Mouse (Mus musculus) stomach, embryonic 14.5 days (tissue): ENCODE measurements around the gene Fam102a. TPM values are rescaled to one million over a fixed set of nuclear protein-coding genes. Genes with fewer than 3 reads are reported as not detected.

Experiments
- ATAC-seq: fragments of 200-750 bp; cut with Nextera tagmentation; 2 replicates; pipeline ENCODE4 v1.8.0; 2017; ENCODE audit warnings: low read depth, moderate TSS enrichment; ENCODE audit not compliant: insufficient number of reproducible peaks, insufficient read depth, low FRiP score
- H3K27ac ChIP-seq: fragments of 300-500 bp; sonication (generic); 2 replicates; pipeline ENCODE4 v1.5.1; 2014; ENCODE audit warnings: mild to moderate bottlenecking, low read length, moderate library complexity, mixed read lengths
- H3K27me3 ChIP-seq: fragments of 300-500 bp; sonication (generic); 2 replicates; pipeline ENCODE4 v1.6.1; 2014; ENCODE audit warnings: low read length, control low read depth, mixed read lengths; ENCODE audit not compliant: control insufficient read depth, insufficient read depth
- H3K36me3 ChIP-seq: fragments of 300-500 bp; sonication (generic); 2 replicates; pipeline ENCODE4 v1.6.1; 2014; ENCODE audit warnings: mild to moderate bottlenecking, control low read depth, low read length, moderate library complexity, mixed read lengths; ENCODE audit not compliant: control insufficient read depth, insufficient read depth
- H3K4me1 ChIP-seq: fragments of 300-500 bp; sonication (generic); 2 replicates; pipeline ENCODE4 v1.6.1; 2014; ENCODE audit warnings: low read length, control low read depth, mixed read lengths; ENCODE audit not compliant: control insufficient read depth, insufficient read depth
- H3K4me2 ChIP-seq: fragments of 300-500 bp; sonication (generic); replicated peaks from 2 replicates; pipeline ENCODE4 v1.6.1; 2014; ENCODE audit warnings: low read depth, low read length, control low read depth
- H3K4me3 ChIP-seq: fragments of 300-500 bp; sonication (generic); 2 replicates; pipeline ENCODE4 v1.5.1; 2014; ENCODE audit warnings: low read depth, low read length, control low read depth
- H3K9ac ChIP-seq: fragments of 300-500 bp; sonication (generic); replicated peaks from 2 replicates; pipeline ENCODE4 v1.6.1; 2014; ENCODE audit warnings: low read depth, mild to moderate bottlenecking, control low read depth, low read length, moderate library complexity, mixed read lengths
- H3K9me3 ChIP-seq: fragments of 300-500 bp; sonication (generic); 2 replicates; pipeline ENCODE4 v1.6.1; 2016; ENCODE audit warnings: low read depth, low read length, control low read depth; ENCODE audit not compliant: control insufficient read depth
- WGBS: fragments of 180-500 bp; shearing (Covaris S2); extraction: QIAGEN DNeasy Blood & Tissue Kit; methylation state at CpG from one replicate; pipeline ENCODE4 v1.1.7; 2014; 5-methylcytosine and 5-hydroxymethylcytosine counted together
- polyA plus RNA-seq: library from polyadenylated mRNA; unstranded; fragments of >200 nt; fragmentation: Nextera tagmentation; extraction: Ambion mirVana; gene quantifications from 2 replicates; pipeline ENCODE4 v1.2.1, GENCODE M21; 2014

Gene Fam102a
- polyA plus RNA-seq, 1 experiment from 2014 or later = 10.6 TPM

GRCm38 (mm10) chr2:32553592-32554148 is 18.5 kb downstream of the Fam102a start:
- no peaks in the 10 kb centered on the region for H3K27me3 ChIP-seq
- no peaks in the 10 kb centered on the region for H3K9me3 ChIP-seq
- H3K4me2 ChIP-seq = no peak overlapping the region
- H3K9ac ChIP-seq = no peak overlapping the region
- whole genome bisulfite sequencing = 74% methylated on average over 7 of the region's 7 CpGs
- no peak overlapping the region for H3K27ac ChIP-seq
- ATAC-seq = no peak
- peaks cover 5% of the 10 kb centered on the region; the same call in 1 of the 2 replicates for H3K36me3 ChIP-seq
- H3K4me3 ChIP-seq = no peak overlapping the region
- peaks cover 10% of the 10 kb centered on the region for H3K4me1 ChIP-seq

- H3K4me2 ChIP-seq = no peak overlapping the region
- H3K9me3 ChIP-seq = no peaks in the 10 kb centered on the region
- WGBS = 51% methylated on average over 4 of the region's 4 CpGs
- peaks cover 9% of the 10 kb centered on the region for H3K36me3 ChIP-seq
- no peak overlapping the region for H3K9ac ChIP-seq
- no peak overlapping the region for H3K27ac ChIP-seq
- no peak overlapping the region for H3K4me3 ChIP-seq
- ATAC-seq = no peak
- H3K4me1 ChIP-seq = no peaks in the 10 kb centered on the region
- no peaks in the 10 kb centered on the region for H3K27me3 ChIP-seq
Measured at GRCm38 (mm10) chr2:32555484-32555883, 20.4 kb downstream of the Fam102a start.

- 77% methylated on average over 7 of the region's 7 CpGs for WGBS
- Histone ChIP-seq H3K9me3 (no peaks in the 10 kb centered on the region), H3K4me3 (no peak overlapping the region), H3K27me3 (no peaks in the 10 kb centered on the region), H3K9ac (no peak overlapping the region), H3K4me2 (no peak overlapping the region), H3K4me1 (no peaks in the 10 kb centered on the region), H3K36me3 (peaks cover 15% of the 10 kb centered on the region), H3K27ac (no peak overlapping the region)
- ATAC-seq = no peak
Measured at GRCm38 (mm10) chr2:32556019-32556418, 20.9 kb downstream of the Fam102a start.

GRCm38 (mm10) chr2:32559570-32559969 is 24.4 kb downstream of the Fam102a start:
- H3K4me3 ChIP-seq = no peak overlapping the region
- H3K36me3 ChIP-seq = peaks cover 29% of the 10 kb centered on the region
- WGBS = 74% methylated on average over 5 of the region's 5 CpGs
- H3K27ac ChIP-seq = peak overlapping the region; percentile 55; the same call in 1 of the 2 replicates
- no peaks in the 10 kb centered on the region for H3K4me1 ChIP-seq
- no peak overlapping the region for H3K4me2 ChIP-seq
- no peaks in the 10 kb centered on the region for H3K27me3 ChIP-seq
- no peak overlapping the region for H3K9ac ChIP-seq
- H3K9me3 ChIP-seq = no peaks in the 10 kb centered on the region
- ATAC-seq = peak; percentile 68

GRCm38 (mm10) chr2:32566536-32567063 is 31.5 kb downstream of the Fam102a start:
- Histone ChIP-seq H3K27me3 (no peaks in the 10 kb centered on the region), H3K4me3 (no peak overlapping the region), H3K4me1 (peaks cover 4% of the 10 kb centered on the region; the same call in 1 of the 2 replicates), H3K9ac (no peak overlapping the region), H3K9me3 (no peaks in the 10 kb centered on the region), H3K36me3 (peaks cover 49% of the 10 kb centered on the region), H3K4me2 (no peak overlapping the region), H3K27ac (no peak overlapping the region)
- WGBS = 37% methylated on average over 4 of the region's 4 CpGs
- ATAC-seq = no peak; the same call in 1 of the 2 replicates

GRCm38 (mm10) chr2:32568149-32568548 is 33.0 kb downstream of the Fam102a start:
- Histone ChIP-seq H3K36me3 (peaks cover 49% of the 10 kb centered on the region), H3K4me2 (no peak overlapping the region), H3K27ac (no peak overlapping the region), H3K4me1 (peaks cover 7% of the 10 kb centered on the region; the same call in 1 of the 2 replicates), H3K4me3 (no peak overlapping the region), H3K9me3 (no peaks in the 10 kb centered on the region), H3K27me3 (no peaks in the 10 kb centered on the region), H3K9ac (no peak overlapping the region)
- 71% methylated on average over 5 of the region's 5 CpGs for WGBS
- no peak for ATAC-seq

GRCm38 (mm10) chr2:32568941-32569340 is 33.8 kb downstream of the Fam102a start:
- no peak overlapping the region for H3K27ac ChIP-seq
- no peaks in the 10 kb centered on the region for H3K9me3 ChIP-seq
- H3K4me1 ChIP-seq = peaks cover 7% of the 10 kb centered on the region; the same call in 1 of the 2 replicates
- peaks cover 41% of the 10 kb centered on the region for H3K36me3 ChIP-seq
- ATAC-seq = no peak
- no peak overlapping the region for H3K4me2 ChIP-seq
- H3K27me3 ChIP-seq = no peaks in the 10 kb centered on the region
- H3K4me3 ChIP-seq = no peak overlapping the region
- 91% methylated on average over 3 of the region's 3 CpGs for WGBS
- H3K9ac ChIP-seq = no peak overlapping the region

GRCm38 (mm10) chr2:32570698-32571494 is 35.8 kb downstream of the Fam102a start, which contains the start of gene Dpm2:
Dpm2 (plus strand) TSS chr2:32570858.
- 1% methylated on average over 36 of the region's 36 CpGs for WGBS
- H3K4me1 ChIP-seq = peaks cover 11% of the 10 kb centered on the region; the same call in 1 of the 2 replicates
- H3K27me3 ChIP-seq = no peaks in the 10 kb centered on the region
- H3K9me3 ChIP-seq = no peaks in the 10 kb centered on the region
- peak within 1 kb of the TSS; percentile 67 for H3K9ac ChIP-seq
- H3K36me3 ChIP-seq = peaks cover 23% of the 10 kb centered on the region
- peak within 1 kb of the TSS; percentile 87 for H3K4me2 ChIP-seq
- peak within 1 kb of the TSS; percentile 46; the same call in 1 of the 2 replicates for H3K27ac ChIP-seq
- H3K4me3 ChIP-seq = peak within 1 kb of the TSS; percentile 73
- peak; percentile 82 for ATAC-seq
